Mouse (Mus musculus) spleen, adult 2 months (tissue): ENCODE data around the gene Slain1. TPM values are rescaled to one million over a fixed set of nuclear protein-coding genes. Genes with fewer than 3 reads are reported as not detected.

ENCODE experiments used
- DNase-seq, 2 experiments: peaks; one replicate each; pipeline versions ENCODE4 v3.0.0 to v3.0.0-alpha.2; 2012 to 2021; ENCODE audit warnings: low spot score in 2 of 2, low read depth in 1 of 2
- H3K27ac ChIP-seq: fragments of 200-500 bp; 2 replicates; pipeline ENCODE4 v1.5.1; 2012; ENCODE audit warnings: low read length, inconsistent platforms; ENCODE audit not compliant: insufficient read depth
- H3K27me3 ChIP-seq: fragments of 200-500 bp; 2 replicates; pipeline ENCODE4 v1.6.1; 2012; ENCODE audit warnings: mild to moderate bottlenecking, moderate library complexity, low read length, inconsistent platforms; ENCODE audit not compliant: control insufficient read depth, insufficient read depth
- H3K36me3 ChIP-seq: fragments of 200-500 bp; 2 replicates; pipeline ENCODE4 v1.6.1; 2012; ENCODE audit warnings: mild to moderate bottlenecking, low read length, inconsistent platforms; ENCODE audit not compliant: control insufficient read depth, insufficient read depth
- H3K4me1 ChIP-seq: fragments of 200-500 bp; 2 replicates; pipeline ENCODE4 v1.6.1; 2011; ENCODE audit warnings: inconsistent platforms; ENCODE audit not compliant: control insufficient read depth, insufficient read depth, insufficient read length
- H3K4me3 ChIP-seq: fragments of 200-500 bp; 2 replicates; pipeline ENCODE4 v1.5.1; 2011; ENCODE audit warnings: mild to moderate bottlenecking, inconsistent platforms; ENCODE audit not compliant: insufficient read depth, insufficient read length; ENCODE audit errors: extremely low read depth
- CTCF ChIP-seq: fragments of 200-500 bp; IDR thresholded peaks from 2 replicates; pipeline ENCODE4 v1.5.1; 2011; ENCODE audit warnings: mild to moderate bottlenecking, inconsistent platforms; ENCODE audit not compliant: insufficient read depth, insufficient read length, insufficient replicate concordance; ENCODE audit errors: extremely low read depth
- POLR2A ChIP-seq: fragments of 200-500 bp; IDR thresholded peaks from 2 replicates; pipeline ENCODE4 v1.6.1; 2011; ENCODE audit warnings: low read depth, low read length, inconsistent platforms
- WGBS: fragments of 180-500 bp; shearing (Covaris S2); methylation state at CpG from one replicate; pipeline ENCODE4 v1.1.7; 2018; 5-methylcytosine and 5-hydroxymethylcytosine counted together
- polyA plus RNA-seq: library from polyadenylated mRNA; depleted of rRNA; stranded (reverse); fragments of >200 nt; gene quantifications from 2 replicates; pipeline ENCODE4 v1.2.3, GENCODE M21; 2012

Slain1 gene
- polyA plus RNA-seq, 1 experiment: 15.0 TPM

DNA sequence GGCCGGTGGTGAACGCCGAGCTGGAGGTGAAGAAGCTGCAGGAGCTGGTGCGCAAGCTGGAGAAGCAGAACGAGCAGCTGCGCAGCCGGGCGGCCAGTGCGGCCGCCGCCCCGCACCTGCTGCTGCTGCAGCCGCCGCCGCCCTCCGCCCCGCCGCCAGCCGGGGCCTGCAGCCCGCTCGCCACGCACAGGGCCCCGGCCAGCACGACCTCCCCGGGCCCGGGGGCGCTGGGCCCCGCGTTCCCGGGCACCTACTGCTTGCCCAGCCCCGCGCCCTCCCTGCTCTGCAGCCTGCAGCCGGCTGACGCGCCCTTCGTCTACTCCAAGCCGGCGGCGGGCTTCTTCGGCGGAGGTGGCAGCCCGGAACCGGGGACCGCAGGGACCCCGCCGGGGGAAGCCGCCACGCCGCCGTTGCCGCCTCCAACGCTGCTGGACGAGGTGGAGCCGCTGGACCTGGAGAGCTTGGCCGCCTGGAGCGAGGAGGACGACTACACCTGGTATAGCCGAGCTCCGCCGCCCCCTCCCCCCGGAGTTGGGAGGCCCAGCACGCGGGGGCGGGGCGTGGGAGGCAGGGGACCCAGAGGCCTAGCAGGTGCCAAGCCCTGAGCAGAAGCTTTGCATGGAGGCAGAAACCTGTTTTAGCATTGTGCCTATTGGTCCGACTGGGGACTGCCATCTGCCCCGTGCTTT, 529 bp downstream of the Slain1 start:
- Histone ChIP-seq H3K27me3 (no peaks in the 10 kb centered on the region), H3K36me3 (no peaks in the 10 kb centered on the region), H3K4me1 (peaks cover 9% of the 10 kb centered on the region), H3K27ac (peak overlapping the region; percentile 88), H3K4me3 (peak overlapping the region; percentile 82)
- WGBS: 1% methylated on average over 59 of the region's 67 CpGs
- peak; percentile 40 to 75 for DNase-seq
- no peak for TF ChIP-seq POLR2A
- no peak for TF ChIP-seq CTCF

DNA sequence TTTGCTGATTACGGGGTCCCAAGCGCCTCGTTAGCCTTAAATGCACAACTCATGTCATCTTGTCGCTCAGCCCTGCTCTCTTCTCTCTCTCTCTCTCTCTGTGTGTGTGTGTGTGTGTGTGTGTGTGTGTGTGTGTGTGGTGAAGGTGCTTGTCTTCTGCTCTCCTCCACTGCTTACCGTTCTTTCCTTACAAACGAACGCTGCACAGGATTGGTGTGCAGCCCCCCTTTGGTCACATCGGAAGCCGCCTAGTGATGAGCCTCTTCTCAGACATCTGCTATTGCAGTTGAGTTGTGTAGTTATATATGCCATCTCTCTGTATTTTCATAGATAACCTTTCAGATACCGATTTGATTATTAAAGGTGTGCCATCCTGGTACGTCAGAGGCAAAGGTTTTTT, 1.1 kb downstream of the Slain1 start:
- H3K27ac ChIP-seq: peak overlapping the region; percentile 88
- H3K27me3 ChIP-seq: no peaks in the 10 kb centered on the region
- DNase-seq: no peak
- 1% methylated on average over 11 of the region's 11 CpGs for WGBS
- H3K36me3 ChIP-seq: no peaks in the 10 kb centered on the region
- TF ChIP-seq POLR2A: no peak
- TF ChIP-seq CTCF: no peak
- peaks cover 9% of the 10 kb centered on the region for H3K4me1 ChIP-seq
- H3K4me3 ChIP-seq: peak overlapping the region; percentile 82

DNA sequence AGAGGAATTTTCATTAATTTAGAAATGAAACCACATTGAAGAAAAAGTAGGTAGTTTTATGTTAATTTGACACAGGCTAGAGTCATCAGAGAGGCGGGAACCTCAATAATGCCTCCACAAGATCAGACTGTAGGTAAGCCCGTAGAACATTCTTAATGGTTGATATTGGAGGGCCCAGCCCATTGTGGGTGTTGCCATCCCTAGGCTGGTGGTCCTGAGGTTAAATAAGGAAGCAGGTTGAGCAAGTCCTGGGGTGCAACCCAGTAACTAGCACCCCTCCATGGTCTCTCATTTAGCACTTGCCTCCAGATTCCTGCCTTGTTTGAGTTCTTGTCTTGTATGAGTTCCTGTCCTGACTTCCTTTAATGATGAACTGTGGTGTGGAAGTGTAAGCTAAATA, 1.5 kb downstream of the Slain1 start:
- Histone ChIP-seq H3K4me1 (peaks cover 9% of the 10 kb centered on the region), H3K36me3 (no peaks in the 10 kb centered on the region), H3K27ac (peak overlapping the region; percentile 11; the same call in 1 of the 2 replicates), H3K27me3 (no peaks in the 10 kb centered on the region), H3K4me3 (peak overlapping the region; percentile 82)
- WGBS: 12% methylated on average over 2 of the region's 2 CpGs
- TF ChIP-seq CTCF: no peak
- TF ChIP-seq POLR2A: no peak
- no peak for DNase-seq

DNA sequence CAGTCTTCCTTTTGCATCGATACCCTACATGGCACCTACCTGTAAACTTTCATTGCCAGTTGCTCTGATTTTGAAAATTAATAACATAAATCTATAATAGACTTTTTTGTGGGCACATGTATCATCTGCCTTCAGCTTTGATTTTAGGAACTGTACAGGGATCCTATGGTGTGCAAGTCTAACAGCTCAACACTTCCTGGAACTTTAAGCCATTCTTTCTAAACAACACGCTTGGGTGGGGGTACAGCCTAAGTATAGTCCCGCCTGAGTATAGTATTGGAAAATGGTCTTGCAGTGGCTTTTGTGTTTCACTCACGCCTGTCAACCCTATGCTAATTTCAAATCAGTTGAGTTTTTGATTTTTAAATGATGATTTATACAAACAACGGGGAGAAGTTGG, 2.5 kb downstream of the Slain1 start:
- DNase-seq: no peak
- Histone ChIP-seq H3K27me3 (no peaks in the 10 kb centered on the region), H3K27ac (no peak overlapping the region), H3K4me1 (peaks cover 9% of the 10 kb centered on the region), H3K4me3 (no peak overlapping the region), H3K36me3 (no peaks in the 10 kb centered on the region)
- TF ChIP-seq CTCF (no peak), POLR2A (no peak)
- WGBS: 74% methylated on average over 5 of the region's 5 CpGs

DNA sequence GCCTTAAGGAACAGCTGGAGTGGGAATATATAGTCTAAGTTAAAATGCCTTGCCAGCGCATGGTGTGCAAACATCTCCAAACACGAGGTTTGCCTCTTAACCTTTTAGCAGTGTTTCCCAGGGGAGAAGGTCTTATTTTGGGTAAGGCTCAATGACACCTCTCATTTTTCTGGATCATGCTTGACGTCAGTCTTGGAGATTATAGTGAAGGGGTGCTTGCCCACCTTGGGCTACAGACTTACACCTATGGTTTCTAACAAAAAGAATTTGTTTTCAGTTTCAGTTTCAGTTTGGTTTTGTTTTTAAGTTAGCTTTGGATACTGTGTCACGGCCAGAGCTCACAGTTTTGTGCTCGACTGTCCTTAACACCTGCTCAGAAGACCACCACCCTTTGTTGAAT, 3.8 kb downstream of the Slain1 start:
- Histone ChIP-seq H3K4me3 (peak overlapping the region; percentile 61), H3K4me1 (peaks cover 9% of the 10 kb centered on the region), H3K27ac (peak overlapping the region; percentile 75), H3K36me3 (peaks cover 5% of the 10 kb centered on the region), H3K27me3 (no peaks in the 10 kb centered on the region)
- DNase-seq: no peak
- TF ChIP-seq CTCF: no peak
- TF ChIP-seq POLR2A: no peak
- WGBS: 6% methylated on average over 5 of the region's 5 CpGs

DNA sequence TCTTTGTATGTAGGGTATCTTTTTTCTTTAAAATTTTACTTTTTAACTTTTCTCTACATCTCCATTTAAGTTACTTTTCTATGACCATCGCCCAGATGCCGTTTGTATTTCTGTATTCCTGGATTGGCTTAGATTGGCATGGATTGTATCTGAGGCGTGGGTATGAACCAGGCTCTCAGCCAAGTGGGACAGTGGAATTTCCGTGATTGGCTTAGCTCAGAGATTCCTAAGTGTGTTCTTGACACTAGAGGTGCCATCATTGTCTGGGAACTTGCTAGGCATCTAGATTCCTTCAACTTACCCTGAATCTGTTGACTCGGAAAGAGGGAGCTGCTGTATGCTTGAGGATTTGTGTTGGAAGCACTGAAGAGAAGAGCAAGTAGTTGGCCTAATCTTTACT, 5.4 kb downstream of the Slain1 start:
- no peak for TF ChIP-seq POLR2A
- no peak for TF ChIP-seq CTCF
- 86% methylated on average over 5 of the region's 5 CpGs for WGBS
- Histone ChIP-seq H3K4me1 (peaks cover 9% of the 10 kb centered on the region), H3K36me3 (peaks cover 6% of the 10 kb centered on the region), H3K27me3 (no peaks in the 10 kb centered on the region), H3K4me3 (no peak overlapping the region), H3K27ac (no peak overlapping the region)
- no peak for DNase-seq

DNA sequence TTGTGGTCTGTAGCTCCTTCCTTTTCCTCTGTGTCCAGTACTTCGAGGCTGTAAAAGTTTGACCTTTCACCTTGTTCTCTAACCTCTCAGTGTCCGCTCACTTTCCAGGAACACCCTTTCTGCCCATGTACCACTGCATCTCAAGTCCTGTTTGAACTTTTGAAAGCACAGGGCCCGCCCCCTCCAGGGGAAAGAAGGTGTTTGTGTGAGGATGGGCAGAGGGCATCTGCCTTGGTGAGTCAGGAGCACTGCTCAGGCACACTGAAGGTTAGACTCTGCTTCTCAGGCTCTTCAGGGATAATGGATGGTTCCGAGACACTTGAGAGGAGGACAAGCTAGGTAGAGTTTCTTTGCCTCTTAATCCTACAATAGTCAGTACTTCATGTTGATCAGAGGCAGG, 7.8 kb downstream of the Slain1 start:
- DNase-seq: no peak
- peaks cover 8% of the 10 kb centered on the region for H3K36me3 ChIP-seq
- no peak overlapping the region for H3K27ac ChIP-seq
- no peaks in the 10 kb centered on the region for H3K4me1 ChIP-seq
- 65% methylated on average over 4 of the region's 4 CpGs for WGBS
- no peaks in the 10 kb centered on the region for H3K27me3 ChIP-seq
- TF ChIP-seq POLR2A: no peak
- no peak overlapping the region for H3K4me3 ChIP-seq
